Mouse (Mus musculus) brain, embryonic 14.5 days (tissue): ENCODE measurements around the gene Rmdn3.

ENCODE experiments used
- CTCF ChIP-seq: fragments of 200-500 bp; IDR thresholded peaks from 2 replicates; pipeline ENCODE4 v1.5.1; 2012; ENCODE audit warnings: inconsistent platforms, mild to moderate bottlenecking, moderate library complexity, borderline replicate concordance; ENCODE audit not compliant: insufficient read depth, insufficient read length; ENCODE audit errors: extremely low read depth
- POLR2A ChIP-seq: fragments of 200-500 bp; IDR thresholded peaks from 2 replicates; pipeline ENCODE4 v1.6.1; 2012; ENCODE audit warnings: mild to moderate bottlenecking, inconsistent platforms, borderline replicate concordance; ENCODE audit not compliant: poor library complexity, insufficient read depth, insufficient read length, severe bottlenecking; ENCODE audit errors: extremely low read depth

DNA sequence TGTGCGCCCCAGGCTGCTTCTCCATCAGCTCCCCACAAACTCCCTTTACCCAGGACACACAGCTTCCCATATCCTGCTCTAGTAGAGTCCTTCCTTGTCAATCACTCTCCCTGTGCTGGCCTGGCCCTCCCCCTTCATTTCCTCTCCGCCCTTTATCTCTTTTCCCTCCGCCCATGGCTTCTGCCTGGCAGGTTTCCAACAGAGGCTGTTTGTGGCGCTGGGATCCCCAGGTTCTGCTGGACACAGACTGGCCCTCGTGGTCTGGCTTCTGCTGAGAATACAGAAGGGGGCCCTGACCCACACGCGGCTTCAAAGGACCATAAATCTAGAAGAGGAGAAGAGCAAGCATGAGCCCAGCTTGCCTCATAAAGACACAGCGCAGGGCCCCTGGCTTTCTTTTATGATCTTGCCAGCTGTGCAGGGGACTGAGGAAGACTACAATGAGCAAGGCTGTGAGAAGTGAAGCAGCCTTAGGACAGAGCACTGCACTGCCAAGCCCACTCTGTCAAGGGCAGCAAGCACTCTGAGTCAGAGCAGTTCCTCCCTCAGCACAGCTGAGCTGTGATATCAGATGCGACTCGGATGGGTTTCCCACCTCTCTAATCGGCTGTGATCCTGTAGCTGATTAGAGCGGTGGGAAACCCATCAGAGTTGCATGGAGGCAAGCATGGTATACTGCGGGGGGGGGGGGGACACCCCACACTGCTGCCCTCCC lies 16.2 kb upstream of the Rmdn3 start:
- TF ChIP-seq CTCF: no peak
- no peak for TF ChIP-seq POLR2A
